Mouse (Mus musculus): Measurements from ENCODE around the gene Il1rn. TPM values are rescaled to one million over a fixed set of nuclear protein-coding genes. Genes with fewer than 3 reads are reported as not detected.
A peak's percentile ranks its signal among the peaks of the same experiment; 100 is the strongest.

Il1rn gene
- not detected in 2 replicates for polyA plus RNA-seq (2012; rRNA removed)

GRCm38 (mm10) chr2:24336545-24336944, at the start of gene Il1rn:
Gene Il1rn (plus strand): TSS chr2:24336853.
- TF ChIP-seq CTCF (IDR thresholded peaks at IDR 0.05; ENCODE audit: control insufficient read depth, insufficient read depth, insufficient replicate concordance, low read depth, low read length) (no peak), POLR2A (IDR thresholded peaks at IDR 0.05; ENCODE audit: control insufficient read depth, low read depth, low read length) (no peak)
- no peaks in the 10 kb centered on the region for H3K27me3 ChIP-seq (ENCODE audit: control insufficient read depth, insufficient read depth, low read length)

GRCm38 (mm10) chr2:24290896-24291295, 45.8 kb upstream of the Il1rn start, which contains the start of gene Il1f10:
Gene Il1f10 (plus strand): TSS chr2:24291196.
- no peak within 1 kb of the TSS for H3K27ac ChIP-seq (ENCODE audit: control insufficient read depth, insufficient read depth, low read depth, low read length)
- TF ChIP-seq CTCF (IDR thresholded peaks at IDR 0.05; ENCODE audit: control insufficient read depth, insufficient read depth, insufficient replicate concordance, low read depth, low read length), result no peak
- TF ChIP-seq POLR2A (IDR thresholded peaks at IDR 0.05; ENCODE audit: control insufficient read depth, low read depth, low read length), result no peak
- H3K4me1 ChIP-seq (ENCODE audit: control insufficient read depth, insufficient read depth, low read length), result no peaks in the 10 kb centered on the region
- H3K4me3 ChIP-seq (ENCODE audit: control insufficient read depth, low read depth, low read length), result no peak within 1 kb of the TSS
- H3K27me3 ChIP-seq (ENCODE audit: control insufficient read depth, insufficient read depth, low read length), result no peaks in the 10 kb centered on the region
- no peaks in the 10 kb centered on the region for H3K36me3 ChIP-seq (ENCODE audit: control insufficient read depth, insufficient read depth, low read length)

More at GRCm38 (mm10) chr2:24336545-24336944, at the start of gene Il1rn:
- no peak within 1 kb of the TSS for H3K27ac ChIP-seq (ENCODE audit: control insufficient read depth, insufficient read depth, low read depth, low read length)
- no peaks in the 10 kb centered on the region for H3K4me1 ChIP-seq (ENCODE audit: control insufficient read depth, insufficient read depth, low read length)
- no peaks in the 10 kb centered on the region for H3K36me3 ChIP-seq (ENCODE audit: control insufficient read depth, insufficient read depth, low read length)
- no peak within 1 kb of the TSS for H3K4me3 ChIP-seq (ENCODE audit: control insufficient read depth, low read depth, low read length)

GRCm38 (mm10) chr2:24294616-24295015, 42.0 kb upstream of the Il1rn start:
- Histone ChIP-seq H3K4me3 (ENCODE audit: control insufficient read depth, low read depth, low read length) (no peak overlapping the region), H3K36me3 (ENCODE audit: control insufficient read depth, insufficient read depth, low read length) (no peaks in the 10 kb centered on the region)
- TF ChIP-seq POLR2A (IDR thresholded peaks at IDR 0.05; ENCODE audit: control insufficient read depth, low read depth, low read length) (no peak), CTCF (IDR thresholded peaks at IDR 0.05; ENCODE audit: control insufficient read depth, insufficient read depth, insufficient replicate concordance, low read depth, low read length) (no peak)

GRCm38 (mm10) chr2:24296837-24297236, 39.8 kb upstream of the Il1rn start:
- H3K27me3 ChIP-seq (ENCODE audit: control insufficient read depth, insufficient read depth, low read length), result no peaks in the 10 kb centered on the region
- no peaks in the 10 kb centered on the region for H3K4me1 ChIP-seq (ENCODE audit: control insufficient read depth, insufficient read depth, low read length)
- no peak overlapping the region for H3K27ac ChIP-seq (ENCODE audit: control insufficient read depth, insufficient read depth, low read depth, low read length)
- no peaks in the 10 kb centered on the region for H3K36me3 ChIP-seq (ENCODE audit: control insufficient read depth, insufficient read depth, low read length)
- TF ChIP-seq POLR2A (IDR thresholded peaks at IDR 0.05; ENCODE audit: control insufficient read depth, low read depth, low read length) (no peak), CTCF (IDR thresholded peaks at IDR 0.05; ENCODE audit: control insufficient read depth, insufficient read depth, insufficient replicate concordance, low read depth, low read length) (peak; percentile 34; the same call in 1 of the 2 replicates)
- H3K4me3 ChIP-seq (ENCODE audit: control insufficient read depth, low read depth, low read length), result no peak overlapping the region

More at GRCm38 (mm10) chr2:24294616-24295015, 42.0 kb upstream of the Il1rn start:
- H3K27me3 ChIP-seq (ENCODE audit: control insufficient read depth, insufficient read depth, low read length), result no peaks in the 10 kb centered on the region
- no peaks in the 10 kb centered on the region for H3K4me1 ChIP-seq (ENCODE audit: control insufficient read depth, insufficient read depth, low read length)
- no peak overlapping the region for H3K27ac ChIP-seq (ENCODE audit: control insufficient read depth, insufficient read depth, low read depth, low read length)

GRCm38 (mm10) chr2:24311302-24312001, 25.2 kb upstream of the Il1rn start:
- H3K36me3 ChIP-seq (ENCODE audit: control insufficient read depth, insufficient read depth, low read length), result no peaks in the 10 kb centered on the region
- H3K27me3 ChIP-seq (ENCODE audit: control insufficient read depth, insufficient read depth, low read length), result no peaks in the 10 kb centered on the region
- H3K27ac ChIP-seq (ENCODE audit: control insufficient read depth, insufficient read depth, low read depth, low read length), result no peak overlapping the region

GRCm38 (mm10) chr2:24316919-24317318, 19.7 kb upstream of the Il1rn start:
- TF ChIP-seq CTCF (IDR thresholded peaks at IDR 0.05; ENCODE audit: control insufficient read depth, insufficient read depth, insufficient replicate concordance, low read depth, low read length), result no peak
- H3K27ac ChIP-seq (ENCODE audit: control insufficient read depth, insufficient read depth, low read depth, low read length), result no peak overlapping the region
- H3K36me3 ChIP-seq (ENCODE audit: control insufficient read depth, insufficient read depth, low read length), result no peaks in the 10 kb centered on the region
- H3K4me1 ChIP-seq (ENCODE audit: control insufficient read depth, insufficient read depth, low read length), result no peaks in the 10 kb centered on the region
- H3K4me3 ChIP-seq (ENCODE audit: control insufficient read depth, low read depth, low read length), result no peak overlapping the region
- no peaks in the 10 kb centered on the region for H3K27me3 ChIP-seq (ENCODE audit: control insufficient read depth, insufficient read depth, low read length)

More at GRCm38 (mm10) chr2:24311302-24312001, 25.2 kb upstream of the Il1rn start:
- TF ChIP-seq POLR2A (IDR thresholded peaks at IDR 0.05; ENCODE audit: control insufficient read depth, low read depth, low read length) (no peak), CTCF (IDR thresholded peaks at IDR 0.05; ENCODE audit: control insufficient read depth, insufficient read depth, insufficient replicate concordance, low read depth, low read length) (no peak)
- Histone ChIP-seq H3K4me3 (ENCODE audit: control insufficient read depth, low read depth, low read length) (no peak overlapping the region), H3K4me1 (ENCODE audit: control insufficient read depth, insufficient read depth, low read length) (no peaks in the 10 kb centered on the region)

GRCm38 (mm10) chr2:24317919-24318598, 18.6 kb upstream of the Il1rn start:
- TF ChIP-seq CTCF (IDR thresholded peaks at IDR 0.05; ENCODE audit: control insufficient read depth, insufficient read depth, insufficient replicate concordance, low read depth, low read length) (no peak), POLR2A (IDR thresholded peaks at IDR 0.05; ENCODE audit: control insufficient read depth, low read depth, low read length) (no peak)
- no peaks in the 10 kb centered on the region for H3K4me1 ChIP-seq (ENCODE audit: control insufficient read depth, insufficient read depth, low read length)
- H3K27me3 ChIP-seq (ENCODE audit: control insufficient read depth, insufficient read depth, low read length), result no peaks in the 10 kb centered on the region
- no peak overlapping the region for H3K4me3 ChIP-seq (ENCODE audit: control insufficient read depth, low read depth, low read length)
- no peaks in the 10 kb centered on the region for H3K36me3 ChIP-seq (ENCODE audit: control insufficient read depth, insufficient read depth, low read length)
- H3K27ac ChIP-seq (ENCODE audit: control insufficient read depth, insufficient read depth, low read depth, low read length), result no peak overlapping the region

Measured in testis, adult 2 months (tissue).